In the genomic region with DNA sequence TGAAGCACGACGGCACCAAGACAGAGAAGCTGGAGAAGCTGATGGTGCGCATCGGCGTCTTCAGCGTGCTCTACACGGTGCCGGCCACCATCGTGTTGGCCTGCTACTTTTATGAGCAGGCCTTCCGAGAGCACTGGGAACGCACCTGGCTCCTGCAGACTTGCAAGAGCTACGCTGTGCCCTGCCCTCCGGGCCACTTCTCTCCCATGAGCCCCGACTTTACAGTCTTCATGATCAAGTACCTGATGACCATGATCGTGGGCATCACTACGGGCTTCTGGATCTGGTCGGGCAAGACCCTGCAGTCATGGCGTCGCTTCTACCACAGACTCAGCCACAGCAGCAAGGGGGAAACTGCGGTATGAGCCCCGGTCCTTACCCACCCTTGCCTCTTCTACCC, we compare ENCODE assay signal across 8 mouse cellular contexts. TPM values are rescaled to one million over a fixed set of nuclear protein-coding genes. Genes with fewer than 3 reads are reported as not detected.
DNase-seq lines count a peak whose midpoint lies in the region; ATAC-seq and TF ChIP-seq lines count a peak whose summit lies in the region.

No protein-coding gene starts in this region.

- 7% methylated on average over 21 of the region's 21 CpGs for WGBS in lung, embryonic 15.5 days
- 4% methylated on average over 21 of the region's 21 CpGs for WGBS in forebrain, embryonic 12.5 days
- 5% methylated on average over 21 of the region's 21 CpGs for WGBS in limb, embryonic 13.5 days
- 24% methylated on average over 21 of the region's 21 CpGs for WGBS in small intestine, adult 2 months

- ATAC-seq in lung, embryonic 15.5 days (ENCODE audit: borderline replicate concordance, extremely low read depth, low FRiP score, low TSS enrichment) = no peak
- no peak for ATAC-seq in forebrain, embryonic 12.5 days (ENCODE audit: low FRiP score)
- ATAC-seq in limb, embryonic 13.5 days (ENCODE audit: low FRiP score, low read depth) = no peak

- no peak for TF ChIP-seq CTCF in small intestine, adult 2 months (IDR thresholded peaks at IDR 0.05; ENCODE audit: extremely low read depth, insufficient read length, insufficient replicate concordance, low read depth, low read length)

- peaks cover 56% of the 10 kb centered on the region for H3K4me1 ChIP-seq in lung, embryonic 15.5 days
- H3K4me1 ChIP-seq in forebrain, embryonic 12.5 days = peaks cover 68% of the 10 kb centered on the region
- H3K4me1 ChIP-seq in limb, embryonic 13.5 days = peaks cover 68% of the 10 kb centered on the region
- peaks cover 26% of the 10 kb centered on the region for H3K4me1 ChIP-seq in small intestine, adult 2 months (ENCODE audit: control insufficient read depth, insufficient read depth, insufficient read length, low read length)

- no peak for DNase-seq in lung, postnatal 14 days
- no peak for DNase-seq in spleen, adult 18-20 months
- DNase-seq in cerebellum, adult 11-12 months = no peak
- DNase-seq in yolk sac, embryonic 10.5 days (ENCODE audit: low spot score) = no peak

- H3K27me3 ChIP-seq in lung, embryonic 15.5 days = no peaks in the 10 kb centered on the region
- H3K27me3 ChIP-seq in forebrain, embryonic 12.5 days = peaks cover 35% of the 10 kb centered on the region
- H3K27me3 ChIP-seq in limb, embryonic 13.5 days = no peaks in the 10 kb centered on the region
- no peaks in the 10 kb centered on the region for H3K27me3 ChIP-seq in small intestine, adult 2 months (ENCODE audit: control insufficient read depth, insufficient read depth, low read length)

- peak overlapping the region; percentile 91 for H3K9ac ChIP-seq in lung, embryonic 15.5 days
- peak overlapping the region; percentile 88 for H3K9ac ChIP-seq in forebrain, embryonic 12.5 days
- peak overlapping the region; percentile 98 for H3K9ac ChIP-seq in limb, embryonic 13.5 days

- H3K4me3 ChIP-seq in lung, embryonic 15.5 days = peak overlapping the region; percentile 84
- H3K4me3 ChIP-seq in forebrain, embryonic 12.5 days (replicated peaks) = peak overlapping the region; percentile 74
- peak overlapping the region; percentile 93 for H3K4me3 ChIP-seq in limb, embryonic 13.5 days
- H3K4me3 ChIP-seq in small intestine, adult 2 months (ENCODE audit: low read depth, low read length) = peak overlapping the region; percentile 73

- peak overlapping the region; percentile 84 for H3K4me2 ChIP-seq in lung, embryonic 15.5 days
- peak overlapping the region; percentile 99 for H3K4me2 ChIP-seq in forebrain, embryonic 12.5 days
- H3K4me2 ChIP-seq in limb, embryonic 13.5 days (replicated peaks) = peak overlapping the region; percentile 99

- H3K9me3 ChIP-seq in lung, embryonic 15.5 days = no peaks in the 10 kb centered on the region
- no peaks in the 10 kb centered on the region for H3K9me3 ChIP-seq in forebrain, embryonic 12.5 days
- no peaks in the 10 kb centered on the region for H3K9me3 ChIP-seq in limb, embryonic 13.5 days

- H3K27ac ChIP-seq in lung, embryonic 15.5 days = peak overlapping the region; percentile 75
- H3K27ac ChIP-seq in forebrain, embryonic 12.5 days = peak overlapping the region; percentile 74
- H3K27ac ChIP-seq in limb, embryonic 13.5 days = peak overlapping the region; percentile 98; the same call in 1 of the 2 replicates
- H3K27ac ChIP-seq in small intestine, adult 2 months (ENCODE audit: insufficient read depth, low read depth, low read length) = no peak overlapping the region; the same call in 1 of the 2 replicates

- no peak for TF ChIP-seq POLR2A in small intestine, adult 2 months (IDR thresholded peaks at IDR 0.05; ENCODE audit: low read depth, low read length)

- peaks cover 4% of the 10 kb centered on the region; the same call in 1 of the 2 replicates for H3K36me3 ChIP-seq in lung, embryonic 15.5 days
- H3K36me3 ChIP-seq in forebrain, embryonic 12.5 days (replicated peaks) = no peaks in the 10 kb centered on the region
- H3K36me3 ChIP-seq in limb, embryonic 13.5 days = peaks cover 17% of the 10 kb centered on the region
- no peaks in the 10 kb centered on the region for H3K36me3 ChIP-seq in small intestine, adult 2 months (ENCODE audit: control insufficient read depth, insufficient read depth, low read length)

RNA-seq across cellular contexts. Expression of a gene that starts 2.1 kb away (rescaled TPM):
- 15.4 and 15.8 TPM in 2 replicates for polyA plus RNA-seq in lung, embryonic 15.5 days (2015; fragmentation: Nextera tagmentation; extraction: Ambion mirVana)
- polyA plus RNA-seq in forebrain, embryonic 12.5 days (2016; fragmentation: Nextera tagmentation; extraction: Ambion mirVana) = 8.1 and 10.9 TPM in 2 replicates
- polyA plus RNA-seq in limb, embryonic 13.5 days (2015; fragmentation: Nextera tagmentation; extraction: Ambion mirVana) = 12.8 and 13.4 TPM in 2 replicates
- 10.5 and 15.1 TPM in 2 replicates for polyA plus RNA-seq in small intestine, adult 2 months (2012; rRNA removed)

RNA-seq across cellular contexts. Expression of a gene that starts 31.8 kb away (rescaled TPM):
- polyA plus RNA-seq in lung, embryonic 15.5 days (2015; fragmentation: Nextera tagmentation; extraction: Ambion mirVana) = 0.76 and 0.86 TPM in 2 replicates
- 1.1 and 1.3 TPM in 2 replicates for polyA plus RNA-seq in forebrain, embryonic 12.5 days (2016; fragmentation: Nextera tagmentation; extraction: Ambion mirVana)
- 0.45 and 1.4 TPM in 2 replicates for polyA plus RNA-seq in limb, embryonic 13.5 days (2015; fragmentation: Nextera tagmentation; extraction: Ambion mirVana)
- 0.10 and 0.13 TPM in 2 replicates for polyA plus RNA-seq in small intestine, adult 2 months (2012; rRNA removed)
